Mouse (Mus musculus) CH12F3 (cell line): ENCODE results near the gene Cyp2d11.
"Not testable (repeated sequence)": the region's sequence is repeated elsewhere in the genome, so short reads cannot be mapped to it uniquely, and the experiment has no call there.

Experiments
- in situ Hi-C: fragments of 300-500 bp; cut with MboI; formaldehyde crosslinking; loops from 2 replicates; pipeline ENCODE4 v1.14.3; 2020; ENCODE audit warnings: low sequenced_read_pairs

Cyp2d11 gene

DNA sequence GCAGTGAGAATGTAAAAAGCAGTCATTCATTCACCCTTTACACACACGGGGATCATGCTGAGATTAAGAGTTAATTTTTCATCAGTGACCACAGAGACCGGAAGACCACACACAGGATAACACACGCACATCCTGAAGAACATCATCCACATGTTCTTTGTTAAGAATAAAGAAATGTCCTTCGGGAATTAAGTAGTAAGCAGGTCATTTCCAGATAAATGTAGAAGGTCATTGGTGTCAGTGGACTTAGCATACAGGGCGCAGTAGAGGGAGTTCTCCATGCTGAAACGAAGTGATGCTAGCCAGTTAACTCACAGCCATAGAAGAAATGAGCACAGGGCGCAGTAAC lies 13.1 kb downstream of the Cyp2d11 start:
- in situ Hi-C loops: no loop called here

DNA sequence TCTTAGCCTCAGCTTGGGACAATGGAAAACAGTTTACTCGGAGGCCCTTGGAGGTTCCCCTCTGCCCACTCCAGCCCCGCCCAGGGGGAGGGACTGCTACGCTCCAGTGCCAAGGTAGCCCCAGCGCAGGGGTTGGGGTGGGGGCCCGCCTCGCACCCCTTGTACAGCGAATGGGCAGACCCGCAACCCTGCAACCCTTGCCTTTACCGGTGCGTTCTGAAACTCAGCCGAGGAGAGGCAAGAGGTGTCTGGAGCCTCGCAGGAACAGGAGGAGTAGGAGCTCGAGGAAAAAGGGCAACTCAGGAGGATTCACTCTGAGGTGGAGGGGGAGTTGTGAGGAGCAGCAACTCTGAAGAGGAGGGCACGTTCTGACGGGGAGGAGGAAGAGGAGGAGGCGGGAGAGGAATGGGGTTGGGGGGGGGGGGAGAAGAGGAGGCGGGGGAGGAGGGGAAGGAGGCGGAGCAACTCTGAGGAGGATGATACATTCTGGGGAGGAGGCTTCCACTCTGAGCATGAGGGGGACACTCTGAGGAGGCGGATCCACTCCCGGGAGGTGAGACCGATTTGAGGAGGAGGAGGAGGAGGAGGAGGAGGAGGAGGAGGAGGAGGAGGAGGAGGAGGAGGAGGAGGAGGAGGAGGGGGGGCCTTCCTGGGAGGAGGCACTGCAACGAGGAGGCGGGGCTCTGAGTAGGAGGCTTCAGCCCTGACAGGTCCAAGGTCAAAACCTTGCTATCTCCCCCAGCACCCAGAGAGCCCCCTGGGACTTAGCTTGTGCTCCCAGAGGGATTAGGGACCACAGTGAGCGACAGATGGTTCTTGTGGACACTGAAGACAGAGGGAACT lies 13.7 kb downstream of the Cyp2d11 start, which contains the start of gene Cyp2d22:
Gene Cyp2d22, minus strand, starts transcription at position 390 of the 843 bp plus-strand sequence.
- in situ Hi-C loops: no loop called here

DNA sequence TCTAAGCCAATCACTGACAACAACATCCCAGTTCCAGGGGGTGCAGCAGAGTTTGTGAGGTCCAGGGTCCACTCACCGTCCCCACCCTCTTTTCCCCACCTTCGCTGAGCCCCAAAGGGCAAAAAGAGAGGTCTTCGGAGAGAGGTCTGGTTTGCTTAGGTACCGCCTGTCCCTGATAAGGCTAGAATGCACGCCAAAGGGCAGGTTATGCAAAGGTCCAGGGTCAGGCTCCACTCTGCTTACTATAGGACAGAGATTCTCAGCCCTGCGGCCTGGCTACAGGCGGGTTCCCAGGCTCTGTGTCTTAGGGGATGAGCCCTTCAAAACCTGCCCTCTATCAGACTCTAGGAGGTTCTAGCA lies 14.3 kb downstream of the Cyp2d11 start:
- in situ Hi-C loops: no loop called here

- in situ Hi-C loops: no loop called here
Measured at GRCm38 (mm10) chr15:82378261-82379180, 15.3 kb downstream of the Cyp2d11 start.

- in situ Hi-C loops: no loop called here
Measured at GRCm38 (mm10) chr15:82377701-82378100, 16.1 kb downstream of the Cyp2d11 start.

DNA sequence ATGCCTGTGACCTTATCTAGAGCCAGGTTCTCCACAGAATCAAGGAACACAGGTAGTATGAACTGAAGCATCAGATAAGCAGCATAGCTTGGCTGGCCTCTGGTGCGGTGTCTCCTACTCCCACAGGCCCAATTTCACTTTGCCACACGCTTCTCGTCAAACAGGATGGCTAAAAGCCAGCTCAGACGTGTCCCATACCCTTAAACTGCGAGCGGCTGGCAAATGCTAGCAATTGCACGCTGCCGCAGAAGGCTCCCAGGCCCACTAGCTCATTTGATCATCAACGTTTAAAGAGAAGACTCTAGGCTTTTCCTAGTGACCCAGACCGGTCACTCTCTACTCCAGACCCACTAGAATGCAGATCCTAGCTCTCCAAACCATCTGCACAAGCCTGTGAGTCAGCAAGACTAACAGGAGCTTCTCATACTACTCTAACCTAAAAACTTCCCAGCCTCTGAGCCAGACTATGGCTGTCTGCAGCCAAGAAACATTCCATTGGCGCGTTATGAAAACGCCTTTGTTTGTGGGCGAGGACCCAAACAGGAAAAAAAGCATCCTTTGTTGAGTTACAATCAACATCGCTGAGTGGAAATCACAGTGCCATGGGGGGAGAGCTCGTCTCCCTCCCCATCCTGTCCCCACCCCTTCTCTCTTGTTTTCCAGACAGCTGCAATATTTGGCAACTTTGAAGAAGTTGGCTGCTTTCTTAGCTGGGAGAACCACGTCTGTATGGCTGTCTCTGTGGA lies 17.3 kb downstream of the Cyp2d11 start:
- in situ Hi-C loops: no loop called here

DNA sequence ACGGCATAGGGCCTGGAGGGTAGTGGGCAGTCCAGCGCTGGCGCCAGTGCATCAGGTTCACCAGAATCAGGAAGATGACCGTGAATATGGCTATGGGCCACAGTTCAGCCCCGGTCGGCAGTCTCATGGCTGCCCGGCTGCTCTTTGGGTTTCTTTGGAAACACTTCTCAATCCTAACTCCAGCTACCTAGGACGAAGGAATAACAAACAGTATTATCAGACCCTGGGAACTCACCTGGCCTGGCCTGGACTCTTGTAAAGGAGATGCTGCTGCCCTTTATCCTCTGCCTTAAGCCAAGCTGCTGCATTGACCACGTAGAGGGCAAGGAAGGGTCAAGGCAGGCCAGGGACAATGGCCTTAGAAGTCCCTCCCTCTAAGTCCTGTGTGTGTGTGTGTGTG lies 18.0 kb downstream of the Cyp2d11 start:
- in situ Hi-C loops: no loop called here

GRCm38 (mm10) chr15:82374437-82374836 lies 19.4 kb downstream of the Cyp2d11 start:
- in situ Hi-C loops: no loop called here

DNA sequence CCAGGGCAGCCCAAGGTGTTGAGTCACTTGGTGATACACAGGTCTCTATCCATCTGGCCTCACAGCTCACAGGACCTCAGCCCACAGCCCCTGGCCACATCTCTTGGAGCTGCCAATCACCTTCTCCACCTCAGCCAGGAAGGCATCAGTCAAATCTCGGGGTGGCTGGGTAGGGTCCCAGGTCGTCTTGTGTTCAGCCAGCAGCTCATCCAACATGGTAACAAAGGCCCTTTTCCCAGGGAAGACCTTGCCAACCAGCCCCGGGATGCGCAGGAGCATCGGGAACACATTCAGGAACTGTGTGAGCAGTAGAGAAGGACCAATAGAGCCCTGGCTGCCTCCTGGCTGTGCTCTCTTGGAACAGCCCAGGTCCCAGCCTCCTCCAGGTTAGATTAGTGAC lies 20.8 kb downstream of the Cyp2d11 start:
- in situ Hi-C loops: no loop called here

- in situ Hi-C loops: no loop called here
Measured at GRCm38 (mm10) chr15:82372446-82372845, 21.4 kb downstream of the Cyp2d11 start.

DNA sequence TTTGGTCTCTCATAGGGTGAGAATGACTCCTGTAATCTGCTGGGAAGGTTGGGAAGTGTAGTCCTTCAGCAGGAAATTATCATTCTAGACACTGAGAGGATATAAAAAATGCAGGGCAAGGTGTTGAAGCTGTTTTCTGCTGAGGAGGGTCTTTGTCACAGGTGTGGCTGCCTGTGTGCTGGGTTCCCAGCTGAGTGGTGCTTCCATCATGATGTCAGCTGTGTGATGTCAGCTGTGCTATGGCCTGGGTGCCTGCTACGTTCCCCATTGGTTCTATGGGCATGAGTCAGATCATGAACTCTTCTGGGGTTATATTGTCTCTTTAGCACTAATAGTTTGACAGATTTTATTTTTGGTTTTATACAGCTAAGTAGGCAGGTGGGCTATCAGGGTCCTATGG lies 25.0 kb downstream of the Cyp2d11 start:
- in situ Hi-C loops: no loop called here

- in situ Hi-C loops: no loop called here
Measured at GRCm38 (mm10) chr15:82368146-82368545, 25.7 kb downstream of the Cyp2d11 start.

- in situ Hi-C loops: not testable (repeated sequence)
Measured at GRCm38 (mm10) chr15:82364561-82364960, 29.3 kb downstream of the Cyp2d11 start.

- in situ Hi-C loops: not testable (repeated sequence)
Measured at GRCm38 (mm10) chr15:82363801-82364200, 30.0 kb downstream of the Cyp2d11 start.

GRCm38 (mm10) chr15:82362234-82362633 lies 31.6 kb downstream of the Cyp2d11 start:
- in situ Hi-C loops: no loop called here

- in situ Hi-C loops: no loop called here
Measured at GRCm38 (mm10) chr15:82361459-82362018, 32.3 kb downstream of the Cyp2d11 start.

GRCm38 (mm10) chr15:82358431-82359260 lies 35.2 kb downstream of the Cyp2d11 start:
- in situ Hi-C loops: no loop called here

- in situ Hi-C loops: no loop called here
Measured at GRCm38 (mm10) chr15:82354126-82354945, 39.5 kb downstream of the Cyp2d11 start, which contains the start of gene Ndufa6. Ndufa6 (minus strand) TSS chr15:82354322.

DNA sequence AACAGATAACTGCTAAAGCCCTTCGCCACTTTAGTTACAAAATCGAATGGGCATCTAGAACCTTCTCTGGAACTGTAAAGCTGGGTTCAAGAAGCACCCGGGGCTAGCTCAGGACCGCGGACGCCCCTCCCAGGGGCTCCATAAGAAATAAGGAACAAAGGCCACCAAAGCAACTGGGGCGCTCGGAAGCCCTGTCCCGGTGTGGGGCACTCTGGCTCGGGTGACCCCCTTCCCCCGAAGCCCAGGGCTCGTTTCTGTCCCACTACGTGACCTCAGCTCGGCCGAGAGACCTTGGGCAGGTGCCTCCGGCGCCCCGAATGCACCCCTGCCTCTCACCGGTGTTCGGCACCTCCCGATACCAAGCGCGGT lies 40.1 kb downstream of the Cyp2d11 start:
- in situ Hi-C loops: no loop called here
